Mouse (Mus musculus): ENCODE data around the gene Zbtb11.

DNA sequence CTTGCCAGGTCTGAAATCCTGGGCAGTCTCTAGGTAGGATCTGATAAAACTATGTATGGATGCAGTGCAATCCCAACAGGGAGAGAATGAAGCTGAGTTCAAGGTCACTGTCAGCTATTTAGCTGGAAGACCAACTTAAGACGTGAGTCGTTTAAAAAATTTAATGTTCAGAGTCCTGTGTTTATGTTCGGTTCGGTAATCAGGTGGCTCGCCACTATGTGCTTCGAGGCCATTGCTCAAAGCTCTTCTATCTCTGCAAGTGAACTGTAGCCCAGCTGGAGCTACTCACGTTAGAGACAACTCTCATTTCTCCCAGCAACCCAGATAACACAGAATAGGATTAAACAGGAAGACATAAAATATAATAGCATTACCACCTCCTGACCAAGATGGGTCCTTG lies 40.4 kb downstream of the Zbtb11 start:
- TF ChIP-seq ZNF384 (IDR thresholded peaks at IDR 0.05; ENCODE audit: low read depth, low read length), result no peak
- TF ChIP-seq HCFC1 (IDR thresholded peaks at IDR 0.05; ENCODE audit: borderline replicate concordance, insufficient read depth, low read length), result no peak
- no peak for TF ChIP-seq ZC3H11A (IDR thresholded peaks at IDR 0.05; ENCODE audit: borderline replicate concordance, low read depth, low read length)
- TF ChIP-seq CHD2 (IDR thresholded peaks at IDR 0.05; ENCODE audit: low read depth, low read length), result no peak

Measured in ES-E14 (cell line).